Mouse (Mus musculus): Measurements from ENCODE around the gene Cish. TPM values are rescaled to one million over a fixed set of nuclear protein-coding genes. Genes with fewer than 3 reads are reported as not detected.
"Not testable (repeated sequence)": the region's sequence is repeated elsewhere in the genome, so short reads cannot be mapped to it uniquely, and the experiment has no call there.

Gene Cish
- total RNA-seq, 2 experiments from 2014 or later = 6.7 to 11.1 TPM

GRCm38 (mm10) chr9:107295616-107296015, 210 bp upstream of the Cish start:
- peak; percentile 50 to 55 for DNase-seq (ENCODE audit: low spot score in 2 of 2)
- intact Hi-C loops (cut with DNase I) = loop anchor here (2.0 kb wide), 2 partner anchors 61 to 219 kb away; no protein-coding TSS in a partner anchor

GRCm38 (mm10) chr9:107296041-107296440, 215 bp downstream of the Cish start:
- DNase-seq (ENCODE audit: low spot score in 2 of 2) = no peak
- intact Hi-C loops (cut with DNase I) = no loop called here

- DNase-seq (ENCODE audit: low spot score in 2 of 2) = peak; percentile 93 to 94
- intact Hi-C loops (cut with DNase I) = no loop called here
Measured at GRCm38 (mm10) chr9:107296501-107296965, 707 bp downstream of the Cish start.

DNA sequence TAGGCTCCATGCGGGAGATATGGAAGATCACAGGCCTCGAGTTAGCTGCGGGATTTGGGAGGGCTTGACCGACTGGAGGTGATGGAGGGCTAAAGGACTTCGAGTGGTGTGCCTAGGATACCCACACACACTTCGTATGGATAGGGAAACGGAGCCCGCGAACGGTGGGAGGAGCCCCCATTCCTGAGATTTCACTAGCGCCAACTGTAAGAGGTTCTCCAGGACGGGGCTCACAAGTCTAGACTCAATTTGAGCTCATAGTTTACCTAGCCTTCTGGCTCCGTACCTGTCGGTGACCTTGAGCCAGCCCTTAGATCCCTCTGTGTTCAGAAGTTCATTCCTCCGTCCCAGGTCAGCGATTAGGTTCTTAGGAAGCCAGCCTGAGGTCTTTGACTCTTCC, 1.2 kb downstream of the Cish start:
- intact Hi-C loops (cut with DNase I) = no loop called here
- no peak for DNase-seq (ENCODE audit: low spot score in 2 of 2)

DNA sequence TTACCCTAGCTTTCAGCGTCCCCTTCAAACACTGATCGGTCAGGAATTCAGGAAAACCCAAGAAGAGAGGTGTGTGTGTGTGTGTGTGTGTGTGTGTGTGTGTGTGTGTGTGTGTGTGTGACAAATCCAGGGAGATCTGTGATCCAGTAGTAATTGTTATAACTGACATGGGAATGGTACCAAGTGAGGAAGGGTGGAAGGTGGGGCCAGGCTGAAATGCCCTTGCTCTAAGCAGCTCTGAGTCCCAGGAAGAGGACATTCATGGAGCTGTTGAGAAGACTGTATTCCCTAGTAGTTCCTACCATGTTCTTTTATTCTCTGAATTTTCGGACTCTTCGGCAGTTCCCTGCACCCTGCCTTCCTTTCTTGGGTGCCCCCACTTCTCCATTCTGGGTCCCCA, 1.8 kb downstream of the Cish start:
- intact Hi-C loops (cut with DNase I) = no loop called here
- no peak for DNase-seq (ENCODE audit: low spot score in 2 of 2)

DNA sequence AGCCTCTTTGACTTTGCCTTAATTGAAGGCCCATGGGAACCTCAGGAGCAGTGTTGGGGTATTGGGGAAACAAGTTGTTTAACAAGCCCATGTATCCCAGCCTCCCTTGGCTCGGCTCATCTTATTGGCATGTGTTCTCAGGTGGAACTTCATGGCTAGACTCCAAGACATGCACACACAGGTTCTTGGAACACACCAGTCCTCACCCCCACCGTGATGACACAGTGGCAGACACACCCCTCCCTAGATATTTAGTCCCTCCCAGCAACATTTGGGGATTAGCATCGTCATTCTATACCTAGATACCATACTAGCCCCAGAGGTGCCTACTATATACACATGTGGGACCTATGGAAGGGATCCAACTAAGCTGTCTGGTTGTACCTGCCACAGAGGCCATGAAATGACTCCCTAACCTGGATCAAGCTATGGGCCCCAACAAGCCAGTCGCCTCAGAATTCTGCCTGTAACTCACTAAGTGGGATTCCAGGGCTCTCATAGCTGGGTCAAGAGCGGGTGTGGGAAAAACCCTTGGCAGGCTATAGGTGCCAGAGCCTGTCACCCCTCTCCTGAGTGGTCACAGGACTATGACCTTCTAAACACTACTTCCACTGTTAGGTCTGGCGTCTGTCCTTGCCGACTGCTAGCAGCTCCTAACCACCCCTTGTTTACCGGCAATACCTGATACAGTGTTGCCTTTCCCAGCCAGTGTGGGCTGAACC, 2.4 kb downstream of the Cish start:
- DNase-seq (ENCODE audit: low spot score in 2 of 2) = no peak

DNA sequence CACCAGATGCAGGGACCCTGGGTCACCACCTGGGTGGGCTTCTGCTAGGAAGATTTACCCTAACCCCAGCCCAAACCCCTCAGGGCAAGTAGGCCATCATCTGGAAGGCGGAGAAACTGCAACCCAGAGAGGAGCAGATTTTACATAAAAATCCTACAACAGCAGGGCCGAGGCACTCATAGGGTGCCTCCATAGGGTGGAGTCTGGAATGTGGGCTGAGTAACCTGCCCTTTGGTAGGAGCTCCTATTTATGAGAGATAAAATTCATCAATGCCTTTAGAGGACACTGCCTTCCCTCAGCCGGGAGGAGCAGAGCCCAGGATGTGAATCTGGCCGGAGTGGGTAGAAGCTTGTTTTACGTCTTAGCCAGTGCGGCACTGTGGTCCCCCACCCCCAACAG, 3.0 kb downstream of the Cish start:
- intact Hi-C loops (cut with DNase I) = no loop called here

More for the DNA sequence above, 2.4 kb downstream of the Cish start:
- intact Hi-C loops (cut with DNase I) = no loop called here

DNA sequence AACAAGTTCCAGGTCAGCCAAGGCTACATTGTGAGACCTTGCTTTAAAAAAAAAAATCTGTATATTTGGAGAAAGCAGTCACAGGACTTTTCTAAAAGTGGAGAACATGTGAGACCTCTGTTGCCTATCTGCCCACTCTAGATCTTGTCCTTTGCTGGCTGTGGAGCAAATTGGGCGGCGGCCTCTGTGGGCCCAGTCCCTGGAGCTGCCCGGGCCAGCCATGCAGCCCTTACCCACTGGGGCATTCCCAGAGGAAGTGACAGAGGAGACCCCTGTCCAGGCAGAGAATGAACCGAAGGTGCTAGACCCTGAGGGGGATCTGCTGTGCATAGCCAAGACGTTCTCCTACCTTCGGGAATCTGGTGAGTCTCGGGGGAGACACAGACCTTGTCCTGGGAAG, 4.0 kb downstream of the Cish start:
- DNase-seq (ENCODE audit: low spot score in 2 of 2) = no peak
- intact Hi-C loops (cut with DNase I) = no loop called here

More for the DNA sequence above, 3.0 kb downstream of the Cish start:
- no peak for DNase-seq (ENCODE audit: low spot score in 2 of 2)

DNA sequence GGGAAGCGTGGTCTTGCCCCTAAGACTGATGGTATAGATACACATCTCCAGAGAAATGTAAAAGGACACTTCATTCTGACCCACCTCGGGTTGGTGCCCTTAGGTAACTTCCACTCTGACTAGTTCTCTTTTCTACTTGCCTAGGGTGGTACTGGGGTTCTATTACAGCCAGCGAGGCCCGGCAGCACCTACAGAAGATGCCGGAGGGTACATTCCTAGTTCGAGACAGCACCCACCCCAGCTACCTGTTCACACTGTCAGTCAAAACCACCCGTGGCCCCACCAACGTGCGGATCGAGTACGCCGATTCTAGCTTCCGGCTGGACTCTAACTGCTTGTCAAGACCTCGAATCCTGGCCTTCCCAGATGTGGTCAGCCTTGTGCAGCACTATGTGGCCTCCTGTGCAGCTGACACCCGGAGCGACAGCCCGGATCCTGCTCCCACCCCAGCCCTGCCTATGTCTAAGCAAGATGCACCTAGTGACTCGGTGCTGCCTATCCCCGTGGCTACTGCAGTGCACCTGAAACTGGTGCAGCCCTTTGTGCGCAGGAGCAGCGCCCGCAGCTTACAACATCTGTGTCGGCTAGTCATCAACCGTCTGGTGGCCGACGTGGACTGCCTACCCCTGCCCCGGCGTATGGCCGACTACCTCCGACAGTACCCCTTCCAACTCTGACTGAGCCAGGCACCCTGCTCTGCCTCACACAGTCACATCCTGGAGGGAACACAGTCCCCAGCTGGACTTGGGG, 4.6 kb downstream of the Cish start:
- DNase-seq (ENCODE audit: low spot score in 2 of 2) = no peak
- intact Hi-C loops (cut with DNase I) = no loop called here

GRCm38 (mm10) chr9:107301554-107302331, 5.9 kb downstream of the Cish start:
- intact Hi-C loops (cut with DNase I) = no loop called here
- DNase-seq (ENCODE audit: low spot score in 2 of 2) = no peak

GRCm38 (mm10) chr9:107302592-107302991, 6.8 kb downstream of the Cish start:
- intact Hi-C loops (cut with DNase I) = no loop called here
- DNase-seq (ENCODE audit: low spot score in 2 of 2) = no peak

DNA sequence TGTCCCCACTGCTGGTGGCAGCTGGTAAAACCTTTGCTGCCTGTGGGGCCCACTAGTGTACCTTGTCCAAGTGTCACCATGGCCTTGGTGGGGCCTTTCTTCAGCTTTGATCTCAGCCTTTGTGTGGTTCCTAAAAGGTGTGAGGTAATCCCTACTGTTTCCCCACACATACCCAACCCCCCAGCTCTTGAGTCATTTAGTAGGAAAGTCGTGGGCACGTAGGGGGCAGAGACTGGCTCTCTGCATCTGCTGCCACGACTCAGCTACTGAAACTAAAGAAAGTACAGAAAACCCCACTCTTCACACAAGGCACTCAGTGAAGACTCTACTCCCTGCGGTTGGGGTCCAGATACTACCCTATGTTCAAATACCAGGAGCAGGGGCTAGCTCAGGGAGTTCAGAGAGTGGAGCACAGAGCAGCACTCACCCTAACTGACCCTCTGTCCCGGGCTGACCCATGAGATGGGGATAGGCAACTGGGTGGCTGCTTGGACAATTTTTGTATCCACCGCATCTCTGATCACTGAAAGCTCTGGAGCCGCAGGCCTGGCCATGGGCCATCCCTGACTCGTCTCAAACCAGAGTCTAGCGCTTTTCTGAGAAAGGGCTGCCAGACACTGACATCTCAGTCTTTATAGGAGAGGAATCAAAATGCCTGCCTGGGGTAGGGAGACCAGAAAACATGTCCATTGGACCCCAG, 7.4 kb downstream of the Cish start:
- DNase-seq (ENCODE audit: low spot score in 2 of 2) = no peak
- intact Hi-C loops (cut with DNase I) = no loop called here

GRCm38 (mm10) chr9:107303900-107304299, 8.1 kb downstream of the Cish start:
- DNase-seq (ENCODE audit: low spot score in 2 of 2) = no peak
- intact Hi-C loops (cut with DNase I) = no loop called here

- DNase-seq (ENCODE audit: low spot score in 2 of 2) = no peak
- intact Hi-C loops (cut with DNase I) = no loop called here
Measured at GRCm38 (mm10) chr9:107304383-107304782, 8.6 kb downstream of the Cish start.

DNA sequence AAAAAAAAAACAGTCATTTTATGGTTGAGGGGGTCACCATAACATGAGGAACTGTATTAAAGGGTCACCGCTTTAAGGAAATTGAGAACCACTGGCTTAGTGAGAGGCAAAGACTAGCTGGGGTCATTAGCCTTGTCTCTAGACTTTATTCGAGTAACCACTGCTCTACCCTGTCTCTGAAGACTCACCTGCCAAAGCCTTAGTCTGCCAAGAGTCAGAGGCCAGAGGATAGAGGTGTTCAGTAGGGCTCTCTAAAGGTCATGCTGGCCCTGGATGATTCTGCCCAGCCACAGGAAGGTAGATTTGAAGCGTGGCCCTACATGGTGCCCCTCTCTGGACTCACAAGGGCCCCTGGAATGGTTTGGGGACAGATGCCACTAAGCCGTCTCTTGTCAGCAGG, 9.2 kb downstream of the Cish start:
- intact Hi-C loops (cut with DNase I) = no loop called here
- DNase-seq (ENCODE audit: low spot score in 2 of 2) = no peak

GRCm38 (mm10) chr9:107305601-107306542, 10.0 kb downstream of the Cish start:
- intact Hi-C loops (cut with DNase I) = no loop called here
- no peak for DNase-seq (ENCODE audit: low spot score in 2 of 2)

- DNase-seq (ENCODE audit: low spot score in 2 of 2); intact Hi-C loops (cut with DNase I): not testable (repeated sequence)
Measured at GRCm38 (mm10) chr9:107306673-107307072, 10.8 kb downstream of the Cish start.

DNA sequence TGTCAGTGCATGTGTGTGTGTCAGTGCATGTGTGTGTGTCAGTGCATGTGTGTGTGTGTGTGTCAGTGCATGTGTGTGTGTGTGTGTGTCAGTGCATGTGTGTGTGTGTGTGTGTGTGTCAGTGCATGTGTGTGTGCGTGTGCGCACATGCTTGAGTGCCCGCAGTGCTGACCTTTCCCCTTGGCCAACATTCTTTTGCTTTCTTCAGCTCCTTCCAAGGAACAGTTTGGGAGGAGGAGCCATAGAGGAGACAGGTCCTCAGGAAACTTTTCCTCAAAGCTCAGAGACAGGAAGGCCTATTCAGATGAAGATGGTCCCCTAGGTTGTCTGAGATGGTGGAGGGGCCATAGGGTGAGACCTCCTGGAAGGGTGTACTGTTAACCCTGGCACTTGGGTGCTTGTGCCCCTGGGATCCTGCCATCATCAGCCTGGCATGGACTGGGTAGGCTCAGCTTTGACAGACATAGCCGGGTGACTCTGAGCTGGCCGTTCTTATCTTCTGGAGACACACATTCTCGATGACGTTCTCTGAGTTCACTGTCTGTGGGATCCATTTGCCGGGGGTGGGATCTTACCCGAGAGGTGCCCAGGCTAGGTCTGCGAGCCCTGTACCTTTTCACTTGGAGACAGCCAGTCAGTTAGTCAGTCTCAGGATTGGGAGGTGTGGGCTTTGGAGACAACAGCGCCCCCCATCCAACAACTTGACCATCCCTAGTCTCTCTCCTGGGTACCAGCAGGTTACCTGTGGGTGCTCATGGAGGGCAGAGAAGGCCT, 11.5 kb downstream of the Cish start:
- intact Hi-C loops (cut with DNase I) = no loop called here
- DNase-seq (ENCODE audit: low spot score in 2 of 2) = no peak

Data from left cerebral cortex, postnatal 14 days (tissue).